Mouse (Mus musculus): ENCODE data around the gene Trim52.
"Not testable (repeated sequence)": the region's sequence is repeated elsewhere in the genome, so short reads cannot be mapped to it uniquely, and the experiment has no call there.

Trim52 gene

DNA sequence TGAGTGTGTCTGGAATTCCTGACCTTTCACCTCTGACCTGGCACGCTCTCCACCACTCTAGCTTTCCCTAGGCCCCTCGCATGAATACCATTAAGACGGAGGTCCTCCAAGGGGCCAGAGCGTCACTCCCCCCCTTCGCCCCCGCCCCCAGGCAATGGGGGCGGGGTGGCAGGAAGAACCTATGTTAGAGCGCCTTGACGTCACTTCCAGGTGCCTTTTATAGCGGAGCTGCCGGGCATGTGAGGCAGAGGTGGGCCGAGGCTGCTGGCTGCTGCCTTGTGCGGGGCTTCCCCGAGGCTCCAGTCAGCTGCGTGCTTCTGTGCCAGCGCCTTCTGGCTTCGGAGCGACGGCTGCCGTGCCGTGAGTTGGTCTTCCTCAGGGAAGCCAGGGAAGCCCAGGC is at the start of gene Trim52:
Trim52 (plus strand) TSS at position 219 of the 400 bp plus-strand sequence.
- DNase-seq = no peak

DNA sequence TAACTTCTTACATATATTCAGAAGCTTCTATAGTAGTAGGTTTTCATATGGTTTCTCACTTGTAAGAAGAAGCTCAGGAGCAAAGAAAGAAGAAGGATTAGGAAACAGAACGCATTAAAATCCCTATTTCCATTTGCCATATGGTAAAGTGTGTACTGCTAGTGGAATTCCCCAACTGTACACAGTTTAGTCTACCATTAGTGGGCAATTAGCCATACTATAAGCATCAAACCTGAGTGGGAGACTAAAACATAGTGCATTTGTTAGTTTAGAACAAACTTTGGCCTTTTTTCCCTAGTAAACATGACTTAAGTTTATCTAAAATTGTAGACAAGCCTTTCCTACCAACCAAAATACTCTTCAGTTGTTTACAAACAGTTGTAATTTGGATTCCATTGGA is 33.4 kb upstream of the Trim52 start:
- no peak for DNase-seq

DNA sequence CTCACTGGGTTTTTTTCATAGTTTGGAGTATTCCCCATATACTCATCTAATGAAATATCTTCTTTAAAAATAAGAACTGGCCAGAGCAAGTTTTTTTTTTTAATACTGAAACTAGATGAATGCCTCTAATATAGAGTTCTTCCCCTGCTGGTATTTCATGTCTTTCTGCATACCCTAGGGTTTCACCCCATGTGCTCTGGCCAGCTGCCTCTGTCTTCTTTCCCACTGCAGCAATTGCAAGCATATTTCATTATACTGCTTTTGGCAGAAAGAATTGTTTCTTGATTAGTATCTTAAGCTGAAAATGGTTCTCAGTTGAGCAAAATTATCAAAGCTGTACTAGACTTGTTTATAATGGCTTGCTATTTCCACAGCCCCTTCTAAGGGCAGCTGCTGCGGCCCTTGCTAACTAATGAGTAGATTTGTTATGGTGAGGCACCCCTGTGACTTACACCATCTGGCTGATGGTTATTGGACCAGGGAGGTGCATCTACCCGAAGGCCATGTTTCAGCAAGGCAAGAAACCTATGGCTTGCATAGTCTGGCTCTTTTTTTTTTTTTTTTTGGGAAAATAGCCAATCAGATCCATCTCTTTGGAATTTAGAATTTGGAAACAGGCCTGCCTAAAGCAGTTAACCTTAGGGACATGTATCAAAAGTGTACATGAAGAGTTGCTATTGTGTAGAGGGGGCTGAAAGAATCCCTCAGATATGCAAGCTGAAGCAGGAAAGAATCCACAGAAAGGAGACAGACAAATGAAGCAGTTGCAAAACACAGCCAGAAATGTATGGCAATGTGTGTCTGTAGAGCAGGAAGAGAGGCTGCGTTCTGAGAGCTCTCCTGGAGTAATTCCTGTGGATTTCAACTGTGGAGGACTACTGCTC is 30.6 kb upstream of the Trim52 start:
- peak; percentile 20 to 43 for DNase-seq

DNA sequence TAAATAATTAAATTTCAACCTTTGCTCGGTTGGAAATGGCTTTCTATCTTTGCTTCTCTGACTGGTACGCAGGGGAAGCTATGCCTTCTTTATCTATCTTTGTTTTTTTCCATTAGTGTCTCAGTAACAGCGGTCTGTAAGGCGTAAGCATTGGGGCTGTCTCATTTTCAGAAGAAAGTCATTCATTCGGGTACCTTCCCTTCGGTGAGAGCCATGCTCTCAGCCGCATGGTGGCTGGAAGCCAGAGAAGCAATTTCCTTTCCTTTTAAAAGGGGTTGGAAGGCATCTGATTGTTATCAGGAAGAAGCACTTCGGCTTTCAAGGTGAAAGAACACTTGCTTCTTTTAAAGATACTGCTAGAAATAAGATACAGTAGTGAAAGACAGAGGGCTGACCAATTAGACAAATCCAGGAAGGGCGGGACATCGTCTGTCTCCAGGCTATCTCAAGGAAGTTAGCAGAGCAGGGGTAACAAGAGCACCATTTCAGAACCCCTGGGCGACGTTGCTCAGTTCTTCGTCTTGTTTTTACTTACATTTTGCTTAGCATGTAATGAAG is 17.4 kb upstream of the Trim52 start:
- no peak for DNase-seq

DNA sequence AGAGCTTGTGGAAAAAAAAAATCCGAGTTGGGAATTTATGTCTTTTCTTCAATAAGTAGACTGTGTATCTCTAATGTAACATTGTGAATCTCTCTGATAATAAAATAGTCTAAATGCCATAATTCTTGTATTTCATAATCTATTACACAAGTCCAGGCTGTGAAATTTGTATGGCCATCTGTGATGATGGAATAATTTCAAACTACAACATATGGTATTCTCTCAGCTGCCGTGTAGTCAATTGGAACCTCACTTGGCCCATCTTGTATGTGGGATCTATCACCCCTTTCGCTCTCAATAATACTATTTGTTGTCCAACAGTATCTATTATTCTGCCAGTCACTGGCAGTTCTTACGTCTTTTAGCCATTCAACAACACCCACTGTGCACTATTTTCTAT is 9.2 kb upstream of the Trim52 start:
- no peak for DNase-seq

DNA sequence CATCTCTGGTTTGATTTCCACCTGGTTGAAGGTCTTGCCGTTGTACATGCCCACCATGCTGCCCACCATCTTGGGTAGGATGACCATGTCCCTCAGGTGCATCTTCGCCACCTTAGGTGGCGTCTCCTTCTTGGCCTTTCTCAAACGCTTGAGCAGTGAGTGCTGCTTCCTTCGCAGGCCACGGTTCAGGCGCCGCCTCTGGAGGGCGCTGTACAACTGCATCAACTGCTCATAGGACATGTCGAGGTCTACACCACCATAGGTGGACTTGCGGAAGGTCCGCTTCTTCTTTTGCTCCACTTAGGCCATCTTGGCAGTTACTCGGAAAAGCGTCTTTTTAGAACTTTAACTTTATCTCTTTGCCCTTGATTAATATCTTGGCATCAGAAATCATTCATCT is 5.1 kb upstream of the Trim52 start:
- no peak for DNase-seq

DNA sequence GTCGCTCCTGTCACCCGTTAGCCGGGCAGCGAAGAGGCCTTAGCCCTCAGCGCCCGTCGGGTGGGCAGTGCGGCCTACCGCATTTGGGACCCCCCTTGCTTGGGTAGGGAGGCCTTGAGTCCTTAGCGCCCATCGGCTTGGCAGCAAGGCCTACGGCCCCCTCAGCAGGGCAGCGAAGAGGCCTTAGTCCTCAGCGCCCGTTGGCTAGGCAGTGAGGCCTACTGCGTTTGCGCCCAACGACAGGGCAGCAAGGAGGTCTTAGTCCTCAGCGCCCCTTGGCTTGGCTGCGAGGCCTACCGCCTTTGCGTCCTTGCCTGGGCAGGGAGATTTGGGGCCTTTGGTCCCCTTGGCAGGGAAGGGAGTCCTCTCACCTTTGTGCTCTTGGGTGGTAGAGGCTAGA is 427 bp downstream of the Trim52 start:
- no peak for DNase-seq

DNA sequence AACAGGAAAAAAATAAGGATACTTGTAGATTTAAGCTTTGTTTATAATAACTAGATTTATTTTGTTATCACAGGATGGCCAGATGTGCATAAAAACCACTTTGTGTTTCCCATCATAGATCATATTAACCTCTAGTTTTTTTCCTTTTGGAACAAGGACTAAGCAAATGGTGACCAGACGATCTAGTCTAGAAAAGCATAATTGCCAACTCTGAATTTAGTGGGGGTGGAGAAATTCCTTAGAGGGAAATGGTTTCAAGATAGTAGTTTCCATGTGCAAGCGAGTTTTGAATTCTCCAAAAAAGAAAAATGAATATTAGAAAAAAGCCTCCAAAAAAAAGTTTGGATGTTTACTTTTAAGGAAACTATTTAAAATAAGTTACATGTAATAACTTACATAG is 13.4 kb downstream of the Trim52 start:
- DNase-seq = no peak

DNA sequence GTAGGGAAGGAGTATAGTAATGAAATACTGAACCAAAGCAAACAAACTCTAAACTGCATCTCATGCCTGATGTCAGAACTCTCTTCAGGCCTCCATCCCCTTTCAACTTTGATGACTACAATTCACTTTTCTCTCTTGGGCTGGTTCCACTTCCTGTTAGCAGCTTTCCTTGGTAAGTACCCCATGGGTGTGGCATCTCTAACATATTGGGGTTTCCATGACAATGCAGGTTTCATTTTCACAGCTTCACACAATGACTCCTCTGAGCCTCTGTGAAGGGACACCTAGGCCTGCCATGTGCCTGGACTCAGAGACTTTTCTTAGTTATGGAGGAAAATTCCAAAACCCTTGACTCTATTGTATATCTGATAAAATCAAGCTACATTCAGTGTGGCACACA is 30.3 kb downstream of the Trim52 start:
- DNase-seq = no peak

DNA sequence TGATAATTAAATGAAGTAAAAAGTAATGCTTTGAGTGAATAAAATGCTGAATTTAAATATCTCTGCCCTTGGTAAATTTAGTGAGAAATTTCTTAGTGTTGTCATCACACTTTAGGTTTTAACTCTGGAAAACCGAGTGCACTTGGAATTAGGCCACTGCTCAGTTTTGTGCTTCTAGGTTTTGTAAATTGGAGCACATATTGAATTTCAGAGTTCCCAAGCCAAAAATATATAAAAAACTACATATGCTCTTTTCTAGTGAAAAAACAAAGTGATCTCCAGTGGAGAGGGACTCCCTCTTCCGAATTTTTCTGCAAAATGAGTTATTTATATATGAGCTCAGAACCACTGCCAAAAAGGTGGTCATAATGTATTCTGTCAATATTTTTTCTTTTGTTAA is 45.2 kb downstream of the Trim52 start:
- no peak for DNase-seq

DNA sequence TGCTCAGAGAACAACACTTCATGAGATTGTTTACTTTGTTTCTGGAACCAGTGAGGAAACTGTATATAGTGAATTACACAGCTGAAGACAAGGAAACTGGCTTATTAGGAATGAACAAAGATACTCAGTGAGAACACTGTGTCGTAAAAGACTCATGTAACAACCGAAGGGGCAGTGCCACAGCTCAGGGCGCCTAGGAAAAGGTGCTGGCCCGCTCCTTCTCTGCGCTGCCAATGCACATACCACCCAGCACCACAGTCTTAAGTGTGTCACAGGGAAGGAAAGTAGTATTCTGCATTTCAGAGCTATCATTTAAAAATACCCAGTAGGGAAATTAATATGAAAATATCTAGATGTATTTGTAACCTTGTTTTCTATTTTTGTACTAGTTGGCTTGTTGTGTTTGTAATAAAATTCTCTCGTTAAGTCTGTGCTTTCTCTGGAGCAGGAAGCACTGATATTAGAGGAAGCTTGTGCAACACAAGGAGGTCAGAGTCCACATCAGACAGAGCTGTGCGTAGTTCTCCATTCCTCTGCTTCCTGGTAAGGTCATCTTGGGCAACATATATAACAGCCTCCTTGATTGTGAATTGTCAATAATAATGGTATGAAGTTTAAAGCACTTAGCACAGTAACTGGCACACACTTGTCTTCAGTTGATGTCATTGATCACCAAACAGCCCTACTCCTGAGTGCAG is 49.0 kb downstream of the Trim52 start:
- no peak for DNase-seq

DNA sequence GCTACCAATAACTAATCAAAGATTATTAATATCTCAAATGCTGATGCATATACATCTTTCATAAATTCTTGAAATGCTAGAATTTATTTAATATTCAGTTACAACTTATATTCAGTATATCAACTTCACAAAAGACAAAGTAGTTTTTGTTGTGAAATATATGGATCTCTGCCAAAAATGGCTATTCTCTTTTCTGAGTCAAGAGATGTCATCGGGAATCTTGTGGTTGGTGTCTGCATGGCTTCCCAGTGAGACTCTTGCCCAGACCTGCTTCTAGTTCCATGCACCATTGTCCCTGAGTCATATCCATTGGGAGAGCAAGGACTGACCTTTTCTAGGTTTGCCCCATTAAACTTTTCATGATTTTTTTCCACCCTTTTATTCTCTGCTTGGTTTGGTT is 50.5 kb downstream of the Trim52 start:
- no peak for DNase-seq

DNA sequence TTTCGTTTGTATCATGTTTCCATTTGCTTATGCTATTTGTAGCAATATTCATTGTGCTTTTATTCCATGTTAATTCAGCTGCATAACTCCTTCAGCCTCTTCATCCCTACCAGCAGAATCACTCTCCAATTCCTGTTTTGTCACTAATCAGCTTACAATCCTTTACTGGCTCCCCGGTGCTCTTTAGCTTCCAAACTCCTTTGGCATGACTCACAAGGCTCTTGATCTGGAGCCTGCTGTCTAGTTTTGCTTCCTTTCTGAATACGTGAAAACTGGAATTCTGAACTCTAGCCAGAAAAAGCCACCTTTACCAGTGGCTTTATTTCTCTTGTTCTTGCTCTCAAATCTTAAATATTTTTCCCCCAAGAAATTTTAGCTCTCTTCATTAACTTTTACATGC is 56.3 kb downstream of the Trim52 start:
- DNase-seq = peak in 1 of 2 experiments; percentile 7

DNA sequence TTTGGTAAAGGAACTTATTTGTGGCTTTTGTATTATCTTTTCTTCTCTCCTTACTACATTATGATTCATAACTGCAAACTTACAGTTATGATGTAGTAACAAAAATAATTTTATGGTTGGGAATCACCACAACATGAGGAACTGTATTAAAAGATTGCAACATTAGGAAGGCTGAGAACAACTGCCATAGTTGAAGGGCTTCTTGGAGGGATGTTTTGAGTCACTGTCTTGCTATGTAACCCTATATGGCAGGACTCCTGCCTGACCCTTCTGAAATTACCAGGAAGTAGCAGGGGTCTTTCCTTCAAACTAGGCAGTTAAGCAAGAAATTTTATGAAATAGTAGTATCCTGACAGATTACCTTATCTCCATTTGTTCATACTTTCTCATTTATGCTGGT is 57.2 kb downstream of the Trim52 start:
- no peak for DNase-seq

DNA sequence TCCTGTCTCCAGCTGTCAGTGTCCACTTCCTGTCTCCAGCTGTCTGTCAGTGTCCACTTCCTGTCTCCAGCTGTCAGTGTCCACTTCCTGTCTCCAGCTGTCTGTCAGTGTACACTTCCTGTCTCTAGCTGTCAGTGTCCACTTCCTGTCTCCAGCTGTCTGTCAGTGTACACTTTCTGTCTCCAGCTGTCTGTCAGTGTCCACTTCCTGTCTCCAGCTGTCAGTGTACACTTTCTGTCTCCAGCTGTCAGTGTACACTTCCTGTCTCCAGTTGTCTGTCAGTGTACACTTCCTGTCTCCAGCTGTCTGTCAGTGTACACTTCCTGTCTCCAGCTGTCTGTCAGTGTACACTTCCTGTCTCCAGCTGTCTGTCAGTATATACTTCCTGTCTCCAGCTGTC is 57.9 kb downstream of the Trim52 start:
- DNase-seq = not testable (repeated sequence)

DNA sequence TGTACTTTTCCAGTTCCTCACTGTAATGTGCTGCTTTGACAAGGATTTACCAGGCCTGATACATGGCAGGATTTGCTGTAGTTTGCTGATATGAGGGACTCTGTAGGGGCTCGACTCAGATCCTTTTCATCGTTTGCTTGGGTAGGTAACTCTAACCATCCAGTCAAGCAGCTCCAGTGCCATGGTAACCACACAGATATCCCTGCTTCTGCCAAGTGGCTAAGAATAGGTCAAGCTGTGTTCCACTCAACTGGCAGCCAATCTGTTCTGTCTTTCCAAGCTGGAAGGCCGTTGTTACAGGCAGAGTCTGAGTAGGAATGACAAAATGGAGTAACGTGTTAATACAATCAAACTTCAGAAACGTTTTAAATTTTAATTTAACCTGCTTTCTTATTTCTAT is 70.9 kb downstream of the Trim52 start:
- peak; percentile 59 to 71 for DNase-seq

DNA sequence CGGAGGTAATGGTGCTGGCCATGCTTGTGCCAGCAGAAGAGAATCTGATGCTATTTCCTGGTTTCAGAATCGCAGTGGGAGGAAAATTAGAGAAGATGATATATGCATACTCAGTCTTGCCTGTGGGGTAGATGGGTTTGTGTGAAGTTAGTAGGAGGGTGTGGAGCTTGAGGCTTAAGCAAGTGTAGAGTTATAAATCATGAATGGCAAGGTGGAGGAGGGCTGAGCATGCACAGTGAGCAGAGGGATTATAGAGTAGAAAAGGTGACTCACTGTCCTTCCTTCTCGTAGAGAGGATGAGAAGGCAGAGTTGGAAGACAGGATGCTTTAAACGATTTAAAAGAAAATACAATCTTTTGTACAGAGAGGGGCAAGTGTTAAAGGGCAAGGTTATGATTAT is 72.2 kb downstream of the Trim52 start:
- DNase-seq = no peak

DNA sequence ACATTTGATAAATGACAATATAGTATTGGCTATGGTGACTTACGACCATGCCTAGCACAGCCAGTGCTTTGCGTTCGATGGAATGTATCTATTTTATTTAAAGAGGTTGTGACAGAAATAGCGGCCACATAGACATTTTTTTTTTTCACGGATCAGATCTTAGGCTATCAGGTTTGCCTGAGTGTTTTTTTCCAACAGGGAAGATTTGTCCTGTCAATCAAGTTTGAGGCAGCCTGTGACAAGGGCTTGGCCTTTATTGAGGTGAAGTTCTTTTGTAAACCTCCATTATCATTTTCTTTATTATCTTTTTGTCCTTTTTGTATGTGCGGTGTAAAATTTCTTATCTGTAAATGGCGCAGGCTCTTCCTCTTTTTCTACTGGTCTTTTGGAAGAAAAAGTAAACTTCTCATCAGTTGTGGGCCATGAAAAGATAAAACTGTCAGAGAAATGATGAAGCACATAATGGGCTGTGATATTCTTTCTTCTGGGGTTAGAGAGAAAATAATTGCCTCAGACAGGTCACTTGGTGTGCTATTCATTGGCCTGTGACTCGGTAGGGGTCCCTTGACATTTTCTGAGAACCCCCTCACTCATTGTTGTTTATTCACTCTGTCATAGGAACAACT is 73.2 kb downstream of the Trim52 start:
- no peak for DNase-seq

DNA sequence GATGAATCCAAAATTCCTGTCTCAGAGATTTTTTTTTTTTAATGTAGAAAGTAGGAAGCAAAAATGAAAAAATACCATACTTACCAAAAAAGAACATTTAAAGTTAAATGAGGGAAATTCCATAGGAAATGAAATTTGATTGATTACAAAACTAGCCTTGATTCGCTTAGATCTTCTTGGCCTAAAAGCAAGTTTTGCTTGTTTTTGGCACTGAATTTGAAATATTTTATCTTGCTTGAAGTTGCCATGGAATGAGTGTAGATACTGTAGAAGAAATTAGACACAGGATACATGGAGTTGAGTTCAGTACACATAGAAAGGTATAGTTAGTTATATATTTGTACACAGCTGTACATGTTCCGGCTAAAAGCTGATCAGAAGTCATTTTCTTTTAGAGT is 73.7 kb downstream of the Trim52 start:
- DNase-seq = no peak

DNA sequence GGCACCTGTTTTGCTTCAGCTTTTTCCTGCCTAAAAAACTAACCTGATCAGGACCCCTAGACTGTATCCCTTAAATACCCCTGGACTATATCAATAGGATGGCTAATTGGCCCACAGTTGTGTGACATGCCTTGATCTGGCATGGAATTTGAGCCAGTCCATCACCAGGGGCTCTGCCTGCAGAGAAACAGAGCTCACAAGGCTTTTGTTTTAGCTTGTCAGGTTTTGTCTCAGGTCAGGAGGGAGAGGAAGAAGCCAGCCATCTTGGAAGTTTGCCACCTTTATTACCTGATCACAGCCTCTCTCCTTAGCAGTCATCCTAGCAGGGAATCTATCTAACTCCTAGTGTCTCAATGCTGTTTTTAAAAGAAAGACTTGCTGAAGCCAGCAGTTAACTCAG is 74.6 kb downstream of the Trim52 start:
- peak; percentile 23 to 38 for DNase-seq

DNA sequence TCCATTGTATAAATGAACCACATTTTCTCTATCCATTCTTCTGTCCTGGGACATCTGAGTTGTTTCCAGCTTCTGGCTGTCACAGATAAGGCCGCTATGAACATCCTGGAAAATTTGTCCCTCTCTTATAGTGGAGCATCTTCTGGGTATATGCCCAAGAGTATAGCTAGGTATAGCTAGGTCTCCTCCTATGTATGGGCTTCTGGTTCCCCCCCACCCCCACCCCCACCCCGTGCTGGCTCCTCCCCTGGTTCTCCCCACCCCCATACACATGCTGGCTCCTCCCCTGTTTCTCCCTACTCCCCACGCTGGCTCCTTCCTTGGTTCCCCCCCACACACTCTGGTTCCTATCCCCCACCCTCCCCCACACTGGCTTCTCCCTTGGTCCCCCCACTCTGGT is 78.0 kb downstream of the Trim52 start:
- DNase-seq = no peak

All from cerebellum, postnatal 25 days (tissue).